Mouse (Mus musculus) midbrain, embryonic 15.5 days (tissue): Measurements from ENCODE around the gene Cdc42ep5. TPM values are rescaled to one million over a fixed set of nuclear protein-coding genes. Genes with fewer than 3 reads are reported as not detected.
A peak's percentile ranks its signal among the peaks of the same experiment; 100 is the strongest.

Experiments used
- ATAC-seq: fragments of 200-750 bp; cut with Nextera tagmentation; replicated peaks from 2 replicates; pipeline ENCODE4 v1.8.0; 2017; ENCODE audit warnings: moderate TSS enrichment
- H3K27ac ChIP-seq: fragments of 300-500 bp; sonication (generic); 2 replicates; pipeline ENCODE4 v1.5.1; 2015; ENCODE audit warnings: mild to moderate bottlenecking, inconsistent platforms
- H3K27me3 ChIP-seq: fragments of 300-500 bp; sonication (generic); replicated peaks from 2 replicates; pipeline ENCODE4 v1.6.1; 2015; ENCODE audit warnings: inconsistent platforms
- H3K36me3 ChIP-seq: fragments of 300-500 bp; sonication (generic); replicated peaks from 2 replicates; pipeline ENCODE4 v1.6.1; 2015; ENCODE audit warnings: inconsistent platforms
- H3K4me1 ChIP-seq: fragments of 300-500 bp; sonication (generic); 2 replicates; pipeline ENCODE4 v1.6.1; 2015; ENCODE audit warnings: inconsistent platforms
- H3K4me2 ChIP-seq: fragments of 300-500 bp; sonication (generic); 2 replicates; pipeline ENCODE4 v1.6.1; 2015; ENCODE audit warnings: inconsistent platforms, mild to moderate bottlenecking, moderate library complexity
- H3K4me3 ChIP-seq: fragments of 300-500 bp; sonication (generic); 2 replicates; pipeline ENCODE4 v1.5.1; 2015; ENCODE audit warnings: mild to moderate bottlenecking, inconsistent platforms
- H3K9ac ChIP-seq: fragments of 300-500 bp; sonication (generic); 2 replicates; pipeline ENCODE4 v1.6.1; 2015; ENCODE audit warnings: mild to moderate bottlenecking, inconsistent platforms
- H3K9me3 ChIP-seq: fragments of 300-500 bp; sonication (generic); 2 replicates; pipeline ENCODE4 v1.6.1; 2016; ENCODE audit warnings: inconsistent platforms
- WGBS: fragments of 180-500 bp; shearing (Covaris S2); methylation state at CpG from one replicate; pipeline ENCODE4 v1.1.7; 2015; ENCODE audit warnings: mixed read lengths; 5-methylcytosine and 5-hydroxymethylcytosine counted together
- polyA plus RNA-seq: library from polyadenylated mRNA; unstranded; fragments of >200 nt; fragmentation: Nextera tagmentation; extraction: Ambion mirVana; gene quantifications from 2 replicates; pipeline ENCODE4 v1.2.1, GENCODE M21; 2015

Gene Cdc42ep5
- polyA plus RNA-seq, 1 experiment from 2014 or later, result 6.4 TPM

DNA sequence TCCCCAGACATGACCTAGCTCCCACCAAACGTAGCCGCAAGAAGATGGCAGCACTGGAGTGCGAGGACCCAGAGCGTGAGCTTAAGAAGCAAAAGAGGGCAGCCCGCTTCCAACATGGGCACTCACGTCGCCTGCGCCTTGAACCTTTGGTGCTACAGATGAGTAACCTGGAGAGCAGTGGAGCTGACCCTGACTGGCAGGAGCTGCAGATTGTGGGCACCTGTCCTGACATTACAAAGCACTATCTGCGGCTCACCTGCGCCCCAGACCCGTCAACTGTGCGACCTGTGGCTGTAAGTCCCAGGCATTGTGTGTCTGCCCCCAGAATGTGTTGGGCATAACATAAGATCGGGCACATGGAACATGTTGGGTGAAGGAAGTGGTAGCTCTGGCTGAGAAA, 20.6 kb downstream of the Cdc42ep5 start:
- peaks cover 11% of the 10 kb centered on the region for H3K4me1 ChIP-seq
- no peak overlapping the region for H3K9ac ChIP-seq
- ATAC-seq, result no peak
- H3K27me3 ChIP-seq, result no peaks in the 10 kb centered on the region
- peaks cover 78% of the 10 kb centered on the region for H3K36me3 ChIP-seq
- H3K27ac ChIP-seq, result no peak overlapping the region
- 96% methylated on average over 13 of the region's 13 CpGs for WGBS
- no peak overlapping the region for H3K4me3 ChIP-seq
- no peak overlapping the region for H3K4me2 ChIP-seq
- no peaks in the 10 kb centered on the region for H3K9me3 ChIP-seq

DNA sequence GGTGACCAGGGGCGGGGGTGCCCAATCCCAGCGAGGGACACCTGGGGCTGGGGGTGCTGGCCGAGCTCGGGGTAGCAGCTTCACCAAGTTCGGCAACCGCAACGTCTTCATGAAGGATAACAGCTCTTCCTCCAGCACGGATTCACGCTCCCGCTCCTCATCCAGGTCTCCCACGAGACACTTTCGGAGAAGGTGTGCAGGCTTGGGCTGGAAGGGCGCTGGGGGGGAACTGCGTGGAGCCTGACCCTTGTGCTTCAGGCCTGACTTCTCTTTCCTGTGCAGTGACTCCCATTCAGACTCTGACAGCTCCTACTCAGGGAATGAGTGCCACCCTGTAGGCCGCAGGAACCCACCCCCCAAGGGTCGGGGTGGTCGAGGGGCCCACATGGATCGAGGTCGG, 21.2 kb downstream of the Cdc42ep5 start:
- no peak for ATAC-seq
- H3K27me3 ChIP-seq, result no peaks in the 10 kb centered on the region
- H3K9ac ChIP-seq, result no peak overlapping the region
- 94% methylated on average over 19 of the region's 19 CpGs for WGBS
- no peak overlapping the region for H3K27ac ChIP-seq
- peaks cover 10% of the 10 kb centered on the region for H3K4me1 ChIP-seq
- H3K4me3 ChIP-seq, result no peak overlapping the region
- H3K36me3 ChIP-seq, result peaks cover 79% of the 10 kb centered on the region
- H3K9me3 ChIP-seq, result no peaks in the 10 kb centered on the region
- no peak overlapping the region for H3K4me2 ChIP-seq

DNA sequence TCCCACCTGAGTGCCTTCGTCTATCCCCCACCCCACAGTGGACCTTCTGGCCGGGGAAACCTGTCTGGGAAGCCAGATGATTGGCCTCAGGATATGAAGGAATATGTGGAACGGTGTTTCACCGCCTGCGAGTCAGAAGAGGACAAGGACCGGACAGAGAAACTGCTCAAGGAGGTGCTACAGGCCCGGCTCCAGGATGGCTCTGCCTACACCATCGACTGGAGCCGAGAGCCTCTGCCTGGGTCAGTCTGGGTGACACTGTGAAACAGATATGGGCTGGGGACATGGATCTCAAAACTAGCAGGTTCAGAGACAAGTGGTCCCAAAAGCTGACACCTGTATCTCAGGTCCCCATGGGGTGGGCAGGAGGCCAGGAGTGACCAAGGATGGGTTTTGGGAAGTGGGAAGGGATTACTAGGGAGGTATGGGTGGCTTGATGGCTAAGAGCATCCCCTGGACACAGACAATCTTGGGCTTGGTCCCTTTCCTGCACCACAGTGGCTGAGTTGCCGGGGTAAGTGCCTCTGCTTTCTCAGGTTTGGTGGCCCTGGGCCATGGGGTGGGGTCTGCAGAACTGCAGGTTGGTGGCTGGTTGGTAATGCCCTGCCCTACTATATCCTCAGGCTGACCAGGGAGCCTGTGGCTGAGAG, 21.7 kb downstream of the Cdc42ep5 start:
- 97% methylated on average over 10 of the region's 10 CpGs for WGBS
- peaks cover 79% of the 10 kb centered on the region for H3K36me3 ChIP-seq
- H3K9me3 ChIP-seq, result no peaks in the 10 kb centered on the region
- no peaks in the 10 kb centered on the region for H3K27me3 ChIP-seq
- no peak overlapping the region for H3K27ac ChIP-seq
- ATAC-seq, result no peak
- H3K4me1 ChIP-seq, result peaks cover 10% of the 10 kb centered on the region
- no peak overlapping the region for H3K4me2 ChIP-seq
- H3K4me3 ChIP-seq, result no peak overlapping the region
- H3K9ac ChIP-seq, result no peak overlapping the region

DNA sequence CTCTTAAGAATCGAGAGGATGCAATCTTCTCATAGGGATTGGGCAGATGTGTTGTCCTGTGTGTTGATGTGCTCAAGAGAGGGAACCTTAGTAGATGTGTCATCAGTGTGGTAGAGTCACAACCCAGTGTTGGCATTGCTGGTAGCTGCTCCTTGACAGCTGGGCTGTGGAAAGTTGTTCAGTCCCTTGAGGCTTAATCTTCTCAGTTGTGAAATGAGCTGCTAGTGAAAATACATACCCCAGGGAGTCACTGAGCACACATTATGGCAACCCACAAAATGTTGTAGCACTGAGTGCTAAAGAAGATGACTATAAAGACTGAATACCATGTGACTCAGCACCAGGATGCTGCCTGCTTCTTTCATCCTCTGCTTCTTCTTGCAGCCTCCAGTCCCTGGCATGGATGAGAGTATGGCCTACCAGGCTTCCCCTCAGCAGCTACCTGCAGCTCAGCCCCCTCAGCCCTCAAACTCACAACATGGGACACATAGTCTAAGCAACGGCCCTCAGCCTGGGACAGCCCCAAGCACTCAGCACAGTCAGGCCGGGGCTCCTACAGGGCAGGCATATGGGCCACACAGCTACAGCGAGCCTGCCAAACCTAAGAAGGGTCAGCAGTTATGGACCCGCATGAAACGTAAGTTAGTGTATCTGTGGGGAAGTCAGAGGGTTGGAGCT, 22.9 kb downstream of the Cdc42ep5 start:
- Histone ChIP-seq H3K36me3 (peaks cover 73% of the 10 kb centered on the region), H3K9ac (no peak overlapping the region), H3K27ac (no peak overlapping the region), H3K4me2 (no peak overlapping the region), H3K9me3 (no peaks in the 10 kb centered on the region), H3K4me1 (peaks cover 13% of the 10 kb centered on the region), H3K4me3 (no peak overlapping the region), H3K27me3 (no peaks in the 10 kb centered on the region)
- ATAC-seq, result no peak
- 94% methylated on average over 6 of the region's 6 CpGs for WGBS

DNA sequence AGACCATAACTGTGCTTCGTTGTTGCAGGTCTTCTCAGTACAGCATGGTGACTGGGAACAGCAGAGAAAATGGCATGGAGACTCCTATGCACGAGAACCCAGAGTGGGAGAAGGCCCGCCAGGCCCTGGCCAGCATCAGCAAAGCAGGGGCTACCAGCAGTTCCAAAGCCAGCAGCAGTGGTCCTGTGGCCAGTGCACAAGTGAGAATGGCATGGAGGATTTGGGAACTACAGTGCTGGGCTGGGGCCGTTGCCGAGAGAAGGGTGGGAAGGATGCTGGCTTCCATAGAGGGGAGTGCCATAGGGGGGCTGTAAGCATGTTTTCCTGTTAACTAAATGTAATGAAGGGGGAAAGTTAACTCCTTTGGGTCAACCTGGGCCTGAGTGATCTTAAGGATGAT, 25.3 kb downstream of the Cdc42ep5 start:
- peaks cover 25% of the 10 kb centered on the region for H3K4me1 ChIP-seq
- no peak for ATAC-seq
- 96% methylated on average over 5 of the region's 5 CpGs for WGBS
- no peak overlapping the region for H3K9ac ChIP-seq
- no peaks in the 10 kb centered on the region for H3K9me3 ChIP-seq
- H3K36me3 ChIP-seq, result peaks cover 51% of the 10 kb centered on the region
- no peaks in the 10 kb centered on the region for H3K27me3 ChIP-seq
- no peak overlapping the region for H3K27ac ChIP-seq
- no peak overlapping the region for H3K4me2 ChIP-seq
- no peak overlapping the region for H3K4me3 ChIP-seq

DNA sequence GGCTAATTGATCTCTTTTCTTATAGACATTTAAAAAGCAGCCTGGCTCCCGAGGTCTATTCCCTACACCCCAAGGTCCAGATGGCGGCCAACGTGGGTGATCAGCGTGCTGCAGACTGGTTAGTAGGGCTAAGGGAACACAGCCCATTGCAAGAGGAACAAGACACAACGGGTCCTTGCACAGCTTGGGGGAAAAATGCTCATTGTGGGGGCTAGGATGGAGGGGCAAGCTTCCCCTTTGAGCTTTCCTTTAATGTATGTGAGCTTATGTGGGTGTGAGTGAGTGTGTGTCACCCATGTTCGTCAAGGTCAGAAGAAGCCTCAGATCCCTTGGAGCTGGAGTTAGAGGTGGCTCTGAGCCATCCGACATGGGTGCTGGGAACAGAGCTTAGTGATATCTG, 26.0 kb downstream of the Cdc42ep5 start:
- Histone ChIP-seq H3K27ac (no peak overlapping the region), H3K4me1 (peaks cover 27% of the 10 kb centered on the region), H3K9ac (no peak overlapping the region), H3K4me3 (0 out of 2 replicates have a peak overlapping the region, but pooled peaks have one; percentile 5), H3K36me3 (peaks cover 43% of the 10 kb centered on the region), H3K9me3 (no peaks in the 10 kb centered on the region), H3K27me3 (no peaks in the 10 kb centered on the region), H3K4me2 (peak overlapping the region; percentile 73; the same call in 1 of the 2 replicates)
- ATAC-seq, result no peak
- WGBS, result 95% methylated on average over 7 of the region's 7 CpGs

DNA sequence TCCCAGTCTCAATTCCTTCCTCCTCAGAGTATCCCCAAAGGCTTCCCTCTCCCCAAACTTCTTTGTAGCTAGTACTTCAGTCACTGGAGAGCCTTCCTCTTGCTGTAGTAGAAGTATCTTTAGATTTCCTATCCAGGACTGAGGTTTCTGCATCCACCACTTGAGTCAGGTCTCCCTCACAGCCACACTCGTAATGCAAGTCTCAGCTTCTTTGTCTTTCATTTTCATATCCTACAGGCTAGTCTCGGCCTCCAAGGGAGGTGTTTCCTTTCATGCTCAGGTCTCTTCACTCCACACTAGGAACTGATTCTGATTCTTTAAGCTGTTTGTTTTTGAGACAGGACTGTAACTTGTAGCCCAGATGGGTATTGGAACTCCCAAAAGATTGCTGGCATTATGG, 26.5 kb downstream of the Cdc42ep5 start:
- H3K9me3 ChIP-seq, result no peaks in the 10 kb centered on the region
- no peak for ATAC-seq
- peak overlapping the region; percentile 73 for H3K4me2 ChIP-seq
- peaks cover 39% of the 10 kb centered on the region for H3K36me3 ChIP-seq
- no peak overlapping the region for H3K9ac ChIP-seq
- H3K27me3 ChIP-seq, result no peaks in the 10 kb centered on the region
- H3K4me1 ChIP-seq, result peaks cover 27% of the 10 kb centered on the region
- peak overlapping the region; percentile 77 for H3K4me3 ChIP-seq
- 0 out of 2 replicates have a peak overlapping the region, but pooled peaks have one; percentile 97 for H3K27ac ChIP-seq
- WGBS, result 78% methylated on average over 2 of the region's 2 CpGs

DNA sequence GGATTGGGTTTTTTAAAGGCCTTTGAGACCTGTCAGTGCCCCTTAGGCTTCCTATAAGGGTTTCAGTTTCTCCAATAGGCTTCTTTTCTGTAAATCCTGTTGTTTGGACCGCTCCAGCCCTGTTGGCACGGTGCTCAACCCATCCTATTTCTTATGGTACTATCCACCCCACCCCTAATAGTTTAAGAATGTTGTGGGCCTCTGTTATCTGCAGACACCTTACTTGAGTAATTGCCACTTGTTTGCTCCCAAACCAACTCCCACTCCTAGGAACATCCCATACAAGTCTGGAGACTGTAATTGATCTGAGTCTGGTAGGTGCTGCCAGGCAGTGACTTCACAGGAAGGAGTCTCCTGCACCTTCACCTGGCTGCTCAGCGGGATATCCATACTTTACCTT, 26.9 kb downstream of the Cdc42ep5 start:
- 56% methylated on average over 3 of the region's 3 CpGs for WGBS
- Histone ChIP-seq H3K9ac (peak overlapping the region; percentile 74), H3K9me3 (no peaks in the 10 kb centered on the region), H3K36me3 (peaks cover 34% of the 10 kb centered on the region), H3K27ac (peak overlapping the region; percentile 97), H3K27me3 (no peaks in the 10 kb centered on the region), H3K4me3 (peak overlapping the region; percentile 77), H3K4me2 (peak overlapping the region; percentile 73), H3K4me1 (peaks cover 27% of the 10 kb centered on the region)
- ATAC-seq, result no peak

DNA sequence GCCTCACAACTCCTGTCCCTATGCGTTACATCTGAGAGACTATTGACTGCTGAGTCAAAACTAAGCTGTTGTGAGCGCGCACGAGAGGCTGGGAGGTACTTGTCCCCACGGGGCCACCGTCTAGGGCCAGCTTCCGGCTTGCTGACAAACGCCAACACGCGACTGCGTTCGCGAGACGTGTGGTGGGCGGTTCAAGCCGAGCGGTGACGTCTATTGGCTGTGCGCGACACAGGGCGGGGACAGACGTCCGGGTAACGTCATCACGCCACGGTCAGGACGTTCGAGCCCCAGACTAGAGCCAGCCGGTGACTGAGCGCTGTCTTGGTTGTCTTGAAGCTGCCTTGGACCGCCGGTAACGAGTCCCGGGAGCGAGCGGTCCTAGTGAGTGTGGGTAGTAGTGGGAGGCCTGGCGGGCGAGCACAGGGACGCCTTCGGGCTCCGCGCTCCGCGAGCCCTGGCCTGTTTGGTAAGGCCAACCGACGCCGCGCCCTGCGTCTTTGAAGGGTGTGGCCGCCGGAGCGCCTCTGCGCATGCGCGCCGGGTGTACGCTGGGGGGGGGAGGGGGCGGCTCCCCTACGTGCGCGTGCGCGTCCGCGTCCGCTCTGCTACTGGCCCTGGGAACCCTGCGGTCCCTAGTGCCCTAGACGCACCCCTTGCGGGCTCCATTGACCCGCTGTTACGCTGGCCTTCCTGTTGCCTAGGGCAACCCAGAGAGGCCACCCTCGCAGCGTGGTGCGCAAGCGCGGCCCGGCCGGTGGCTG, 27.7 kb downstream of the Cdc42ep5 start, which contains the start of gene Leng8:
Gene Leng8 (plus strand): TSS at position 269 of the 761 bp plus-strand sequence.
- Histone ChIP-seq H3K9me3 (no peaks in the 10 kb centered on the region), H3K4me1 (peaks cover 27% of the 10 kb centered on the region), H3K27me3 (no peaks in the 10 kb centered on the region), H3K27ac (peak within 1 kb of the TSS; percentile 97), H3K36me3 (peaks cover 26% of the 10 kb centered on the region), H3K4me3 (peak within 1 kb of the TSS; percentile 77), H3K4me2 (peak within 1 kb of the TSS; percentile 73), H3K9ac (peak within 1 kb of the TSS; percentile 74)
- WGBS, result under 1% methylated on average over 61 of the region's 78 CpGs
- peak; percentile 99 for ATAC-seq

DNA sequence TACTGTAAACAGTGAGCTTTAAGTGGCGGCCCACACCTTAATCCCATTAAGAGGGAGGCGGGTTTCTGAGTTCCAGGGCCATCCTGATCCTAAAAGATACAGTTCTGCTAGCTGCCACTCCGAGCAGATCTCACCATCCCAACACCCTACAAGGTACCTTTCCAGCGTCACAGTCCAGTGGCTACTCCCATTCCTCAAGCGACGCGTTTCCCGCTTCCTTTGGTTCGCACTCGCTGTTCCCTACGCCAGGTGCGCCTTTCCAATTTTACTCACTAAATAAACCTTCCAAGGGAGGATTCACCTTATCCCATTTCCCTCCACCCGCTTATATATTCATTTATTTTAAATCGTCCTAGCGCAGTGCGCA, 28.3 kb downstream of the Cdc42ep5 start:
- WGBS, result under 1% methylated on average over 16 of the region's 16 CpGs

DNA sequence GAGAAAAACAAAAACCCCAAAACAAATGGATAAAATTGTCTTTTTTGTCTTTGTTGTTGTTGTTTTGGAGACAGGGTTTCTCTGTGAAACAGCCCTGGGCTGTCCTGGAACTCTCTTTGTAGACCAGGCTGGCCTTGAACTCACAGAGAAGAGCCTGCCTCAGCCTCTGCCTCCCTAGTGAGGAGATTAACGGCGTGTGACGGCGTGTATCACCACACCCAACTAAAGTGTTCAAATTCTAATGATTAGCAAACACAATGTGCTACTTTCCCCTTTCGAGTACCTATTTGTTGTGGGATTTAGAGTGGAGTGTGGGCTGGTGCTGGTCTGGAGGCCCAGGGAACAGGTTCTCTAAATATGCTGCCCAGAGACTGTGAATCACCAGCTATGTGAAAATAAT, 29.7 kb downstream of the Cdc42ep5 start:
- peaks cover 9% of the 10 kb centered on the region for H3K36me3 ChIP-seq
- H3K4me2 ChIP-seq, result no peak overlapping the region
- peaks cover 38% of the 10 kb centered on the region for H3K4me1 ChIP-seq
- no peaks in the 10 kb centered on the region for H3K9me3 ChIP-seq
- WGBS, result 79% methylated on average over 5 of the region's 5 CpGs
- no peak for ATAC-seq
- H3K9ac ChIP-seq, result no peak overlapping the region
- 0 out of 2 replicates have a peak overlapping the region, but pooled peaks have one; percentile 0 for H3K27ac ChIP-seq
- no peak overlapping the region for H3K4me3 ChIP-seq
- no peaks in the 10 kb centered on the region for H3K27me3 ChIP-seq

More for the DNA sequence above, 28.3 kb downstream of the Cdc42ep5 start:
- ATAC-seq, result peak; percentile 49
- H3K4me3 ChIP-seq, result peak overlapping the region; percentile 77
- H3K4me2 ChIP-seq, result peak overlapping the region; percentile 65
- no peaks in the 10 kb centered on the region for H3K9me3 ChIP-seq
- H3K4me1 ChIP-seq, result peaks cover 32% of the 10 kb centered on the region
- H3K36me3 ChIP-seq, result peaks cover 21% of the 10 kb centered on the region
- no peaks in the 10 kb centered on the region for H3K27me3 ChIP-seq
- H3K27ac ChIP-seq, result peak overlapping the region; percentile 97
- peak overlapping the region; percentile 40 for H3K9ac ChIP-seq

DNA sequence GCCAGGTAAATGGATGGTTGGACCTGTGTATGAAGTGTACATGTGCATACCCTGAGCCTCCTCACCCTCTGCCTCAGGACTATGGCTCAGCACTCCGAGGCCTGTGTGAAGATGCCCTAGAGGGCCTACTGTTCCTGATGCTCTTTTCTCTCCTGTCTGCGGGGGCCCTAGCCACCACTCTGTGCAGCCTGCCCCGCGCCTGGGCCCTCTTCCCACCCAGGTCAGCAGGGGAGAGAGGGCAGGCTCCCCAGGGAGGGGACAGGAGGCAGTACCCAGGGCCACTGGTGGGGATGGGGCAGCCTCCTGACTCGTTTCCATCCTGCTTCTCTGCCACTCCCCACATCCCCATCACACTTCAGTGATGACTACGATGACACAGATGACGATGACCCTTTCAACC, 31.7 kb downstream of the Cdc42ep5 start:
- H3K4me2 ChIP-seq, result no peak overlapping the region
- H3K27me3 ChIP-seq, result no peaks in the 10 kb centered on the region
- no peaks in the 10 kb centered on the region for H3K36me3 ChIP-seq
- no peak overlapping the region for H3K4me3 ChIP-seq
- 82% methylated on average over 6 of the region's 7 CpGs for WGBS
- ATAC-seq, result no peak
- H3K9ac ChIP-seq, result no peak overlapping the region
- H3K9me3 ChIP-seq, result no peaks in the 10 kb centered on the region
- no peak overlapping the region for H3K27ac ChIP-seq
- H3K4me1 ChIP-seq, result peaks cover 30% of the 10 kb centered on the region
